Mouse (Mus musculus) cerebellum, adult 2 months (tissue): ENCODE results near the gene Rtn3. TPM values are rescaled to one million over a fixed set of nuclear protein-coding genes. Genes with fewer than 3 reads are reported as not detected.

Experiments
- DNase-seq, 2 experiments: peaks; one replicate each; pipeline ENCODE4 v3.0.0; 2021
- H3K27ac ChIP-seq: fragments of 200-500 bp; 2 replicates; pipeline ENCODE4 v1.5.1; 2012; ENCODE audit warnings: low read length, control low read depth, inconsistent platforms; ENCODE audit not compliant: insufficient read depth
- H3K27me3 ChIP-seq: fragments of 200-500 bp; 2 replicates; pipeline ENCODE4 v1.6.1; 2012; ENCODE audit warnings: inconsistent platforms, mild to moderate bottlenecking, low read length, moderate library complexity; ENCODE audit not compliant: control insufficient read depth, insufficient read depth
- H3K4me1 ChIP-seq: fragments of 200-500 bp; 2 replicates; pipeline ENCODE4 v1.6.1; 2011; ENCODE audit warnings: low read length; ENCODE audit not compliant: control insufficient read depth, insufficient read depth
- H3K4me3 ChIP-seq: fragments of 200-500 bp; replicated peaks from 2 replicates; pipeline ENCODE3; 2011; ENCODE audit warnings: mild to moderate bottlenecking, low read depth, low read length, control low read depth; ENCODE audit not compliant: insufficient read depth
- CTCF ChIP-seq: fragments of 200-500 bp; IDR thresholded peaks from 2 replicates; pipeline ENCODE4 v1.5.1; 2011; ENCODE audit warnings: low read depth, mild to moderate bottlenecking, control low read depth, low read length, moderate library complexity, borderline replicate concordance; ENCODE audit not compliant: insufficient read depth
- POLR2A ChIP-seq: fragments of 200-500 bp; IDR thresholded peaks from 2 replicates; pipeline ENCODE4 v1.6.1; 2011; ENCODE audit warnings: low read length, control low read depth, borderline replicate concordance; ENCODE audit not compliant: insufficient read depth
- WGBS: fragments of 180-500 bp; shearing (Covaris S2); methylation state at CpG from one replicate; pipeline ENCODE4 v1.1.7; 2018; 5-methylcytosine and 5-hydroxymethylcytosine counted together
- polyA plus RNA-seq: library from polyadenylated mRNA; depleted of rRNA; stranded (reverse); fragments of >200 nt; gene quantifications from 2 replicates; pipeline ENCODE4 v1.2.3, GENCODE M21; 2012

Gene Rtn3
- polyA plus RNA-seq, 1 experiment = 663 TPM

DNA sequence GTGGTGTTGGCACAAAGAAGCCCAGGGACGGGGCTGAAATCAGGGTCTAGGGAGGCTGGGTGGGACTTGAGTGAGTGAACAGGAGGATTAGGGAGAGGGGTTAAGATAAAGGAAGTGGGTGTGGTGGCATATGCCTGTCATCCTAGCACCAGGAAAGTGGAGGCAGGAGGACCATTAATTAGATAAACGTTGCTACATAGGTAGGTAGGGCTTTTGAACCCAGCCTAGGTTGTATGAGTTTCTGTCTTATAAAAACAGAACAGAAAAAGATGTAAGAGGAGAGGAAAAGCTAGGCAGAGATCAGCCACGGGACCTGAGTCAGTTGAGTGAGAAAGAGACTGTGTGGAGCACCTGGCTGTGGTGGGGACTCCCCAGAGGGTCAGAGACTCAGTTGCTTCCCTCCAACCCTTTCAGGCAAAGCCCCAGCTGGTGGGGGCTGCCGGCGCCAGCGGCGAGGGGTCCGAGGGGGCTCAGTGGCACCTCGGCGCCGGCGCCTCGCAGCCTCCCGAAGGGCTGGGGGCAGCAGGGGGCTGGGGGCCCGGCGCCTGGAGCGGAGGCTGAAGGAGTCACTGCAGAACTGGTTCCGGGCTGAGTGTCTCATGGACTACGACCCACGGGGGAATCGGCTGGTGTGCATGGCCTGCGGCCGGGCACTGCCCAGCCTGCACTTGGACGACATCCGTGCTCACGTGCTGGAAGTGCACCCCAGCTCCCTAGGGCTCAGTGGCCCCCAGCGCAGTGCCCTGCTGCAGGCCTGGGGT is 62.1 kb downstream of the Rtn3 start:
- Histone ChIP-seq H3K27ac (no peak overlapping the region), H3K4me1 (no peaks in the 10 kb centered on the region), H3K27me3 (no peaks in the 10 kb centered on the region; the same call in 1 of the 2 replicates), H3K4me3 (no peak overlapping the region)
- TF ChIP-seq POLR2A = no peak
- TF ChIP-seq CTCF = no peak
- DNase-seq = peak in 1 of 2 experiments; percentile 24
- WGBS = 59% methylated on average over 27 of the region's 27 CpGs

DNA sequence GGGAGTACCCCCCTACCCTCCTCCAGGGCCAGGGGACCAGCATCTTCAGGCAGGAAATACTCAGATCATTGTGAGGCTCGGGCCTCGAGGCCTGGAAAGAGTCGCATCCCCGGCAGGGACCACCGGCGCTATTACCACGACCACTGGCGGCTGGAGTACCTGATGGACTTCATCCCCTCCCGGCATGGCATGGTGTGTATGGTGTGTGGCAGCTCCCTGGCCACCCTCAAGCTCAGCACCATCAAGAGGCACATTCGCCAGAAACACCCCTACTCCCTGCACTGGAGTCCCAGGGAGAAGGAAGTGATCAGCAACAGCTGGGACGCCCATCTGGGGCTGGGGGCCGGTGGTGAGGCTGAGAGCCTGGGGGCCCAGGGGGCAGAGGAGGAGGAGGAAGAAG is 63.0 kb downstream of the Rtn3 start:
- no peak for DNase-seq
- Histone ChIP-seq H3K4me1 (no peaks in the 10 kb centered on the region), H3K4me3 (no peak overlapping the region), H3K27ac (no peak overlapping the region), H3K27me3 (no peaks in the 10 kb centered on the region; the same call in 1 of the 2 replicates)
- 49% methylated on average over 12 of the region's 12 CpGs for WGBS
- TF ChIP-seq CTCF (no peak), POLR2A (no peak)

DNA sequence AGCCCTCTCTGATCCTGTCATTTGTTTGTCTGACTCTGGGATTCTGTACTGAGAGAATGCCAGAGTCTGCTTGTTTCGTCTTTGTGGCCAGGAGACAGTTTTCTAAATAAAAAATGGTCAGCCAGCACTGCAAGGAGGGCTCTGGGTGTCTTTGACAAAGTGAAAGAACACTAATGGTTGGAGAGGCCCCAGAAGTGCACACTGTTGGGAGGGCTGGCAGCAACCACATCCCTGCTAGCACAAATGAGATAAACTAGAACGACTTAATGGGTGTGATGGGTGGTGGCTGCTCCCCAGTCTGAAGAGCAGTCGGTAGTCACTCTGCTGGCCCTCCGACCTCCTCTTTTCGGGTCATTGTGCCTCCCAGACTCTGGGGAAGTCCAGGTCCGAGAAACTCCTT is 63.9 kb downstream of the Rtn3 start:
- 52% methylated on average over 6 of the region's 6 CpGs for WGBS
- H3K4me1 ChIP-seq = no peaks in the 10 kb centered on the region
- H3K27me3 ChIP-seq = no peaks in the 10 kb centered on the region; the same call in 1 of the 2 replicates
- TF ChIP-seq CTCF (no peak), POLR2A (no peak)
- H3K4me3 ChIP-seq = no peak overlapping the region
- H3K27ac ChIP-seq = no peak overlapping the region
- DNase-seq = no peak

DNA sequence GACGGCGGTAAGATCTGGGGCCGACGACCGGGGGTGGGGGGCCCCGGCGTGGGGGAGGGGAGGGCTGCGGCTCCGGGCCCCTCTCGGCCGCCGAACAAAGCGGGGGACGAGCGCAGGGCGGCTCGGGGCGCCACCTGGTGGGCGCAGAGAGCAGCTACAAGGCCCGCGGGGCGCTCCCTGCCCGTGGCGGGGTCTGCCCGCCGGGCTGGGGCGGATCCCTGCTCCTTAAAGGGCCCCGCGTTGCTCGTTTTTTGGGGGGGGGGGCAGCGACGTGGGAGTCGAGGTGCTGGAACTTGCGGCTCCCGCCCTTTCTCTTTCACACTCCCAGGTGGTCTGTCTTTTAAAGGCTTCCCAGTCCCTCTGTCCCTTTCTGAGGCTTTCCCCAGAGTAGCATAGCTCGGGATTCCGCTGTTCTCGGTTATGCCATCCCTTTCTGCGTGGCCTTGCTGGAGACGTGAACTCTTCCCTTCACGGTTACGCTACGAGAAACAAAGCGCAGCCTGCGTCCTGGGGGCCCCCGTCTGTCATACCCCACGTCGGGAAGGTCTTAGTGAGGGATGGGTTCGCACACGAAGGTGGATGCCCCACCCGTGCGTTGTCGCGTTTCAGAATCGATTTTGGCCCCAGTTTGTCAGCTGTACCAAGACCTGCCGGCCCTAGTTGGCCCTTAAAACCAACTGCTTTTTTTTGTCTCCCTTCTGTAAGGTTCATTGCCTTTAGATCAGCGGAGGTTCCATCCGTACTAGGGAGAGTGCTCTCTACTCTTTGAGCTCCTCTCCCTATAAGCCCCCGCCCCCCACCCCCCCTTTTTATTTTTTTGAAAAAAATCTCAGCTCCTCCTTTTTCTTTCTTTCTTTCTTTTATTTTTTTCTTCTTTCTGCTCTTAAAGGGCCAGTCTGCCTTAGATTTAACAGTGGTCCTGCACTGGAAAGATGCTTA is 64.9 kb downstream of the Rtn3 start:
- 1% methylated on average over 55 of the region's 59 CpGs for WGBS
- peak overlapping the region; percentile 79 for H3K4me3 ChIP-seq
- H3K27me3 ChIP-seq = no peaks in the 10 kb centered on the region; the same call in 1 of the 2 replicates
- peak; percentile 69 for TF ChIP-seq CTCF
- no peak for TF ChIP-seq POLR2A
- no peaks in the 10 kb centered on the region for H3K4me1 ChIP-seq
- 0 out of 2 replicates have a peak overlapping the region, but pooled peaks have one; percentile 3 for H3K27ac ChIP-seq
- peak; percentile 76 to 79 for DNase-seq

DNA sequence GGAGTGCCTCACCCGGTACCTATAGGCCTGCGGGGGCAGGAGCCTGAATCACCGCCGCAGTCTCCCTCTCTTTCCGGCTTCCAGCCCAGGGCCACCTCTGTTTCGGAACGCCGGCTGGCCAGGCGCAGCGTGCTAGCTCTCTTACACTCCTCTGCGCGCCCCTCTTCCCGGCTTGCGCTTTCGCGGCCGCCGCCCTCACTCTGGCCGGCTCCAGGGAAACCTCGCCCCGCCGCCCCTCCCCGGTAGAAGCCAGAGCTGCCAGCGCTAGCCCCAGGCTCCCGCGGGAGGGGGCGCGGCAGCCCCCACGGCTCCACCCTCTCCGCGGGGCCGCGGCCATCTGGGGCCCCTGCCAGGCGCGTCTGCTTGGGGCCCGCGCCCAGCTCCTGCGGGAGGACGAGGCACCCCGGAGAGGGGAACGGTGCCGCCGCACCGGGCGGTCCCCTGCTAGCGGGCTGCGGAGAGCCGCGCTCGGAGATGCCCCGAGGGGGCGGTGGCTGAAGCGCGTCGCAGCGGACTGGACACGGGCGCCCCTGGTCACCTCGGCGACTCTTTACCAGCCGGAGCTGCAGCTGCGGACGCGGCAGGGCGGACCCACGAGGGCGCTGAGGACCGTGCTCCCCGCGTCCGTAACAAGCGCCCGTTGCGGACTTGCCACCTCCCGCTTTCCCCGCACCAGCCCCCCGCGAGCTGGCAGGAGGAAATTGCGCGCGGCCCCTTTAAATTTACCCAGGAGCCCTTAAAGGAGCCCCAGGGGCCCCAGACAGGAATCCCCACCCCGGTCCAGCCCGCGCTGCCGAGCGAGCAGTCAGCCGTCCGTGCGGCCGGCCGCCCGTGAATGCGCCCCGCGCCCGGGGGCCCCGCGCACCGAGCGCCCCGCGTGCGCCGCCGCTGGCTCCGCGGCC is 66.0 kb downstream of the Rtn3 start, which contains the start of gene 2700081O15Rik:
TSS of gene 2700081O15Rik (plus strand) at position 792 of the 902 bp plus-strand sequence.
- 1% methylated on average over 106 of the region's 107 CpGs for WGBS
- Histone ChIP-seq H3K27ac (0 out of 2 replicates have a peak within 1 kb of the TSS, but pooled peaks have one; percentile 3), H3K27me3 (no peaks in the 10 kb centered on the region; the same call in 1 of the 2 replicates), H3K4me3 (peak within 1 kb of the TSS; percentile 79), H3K4me1 (no peaks in the 10 kb centered on the region)
- DNase-seq = peak; percentile 65 to 67
- TF ChIP-seq CTCF = no peak
- TF ChIP-seq POLR2A = no peak

DNA sequence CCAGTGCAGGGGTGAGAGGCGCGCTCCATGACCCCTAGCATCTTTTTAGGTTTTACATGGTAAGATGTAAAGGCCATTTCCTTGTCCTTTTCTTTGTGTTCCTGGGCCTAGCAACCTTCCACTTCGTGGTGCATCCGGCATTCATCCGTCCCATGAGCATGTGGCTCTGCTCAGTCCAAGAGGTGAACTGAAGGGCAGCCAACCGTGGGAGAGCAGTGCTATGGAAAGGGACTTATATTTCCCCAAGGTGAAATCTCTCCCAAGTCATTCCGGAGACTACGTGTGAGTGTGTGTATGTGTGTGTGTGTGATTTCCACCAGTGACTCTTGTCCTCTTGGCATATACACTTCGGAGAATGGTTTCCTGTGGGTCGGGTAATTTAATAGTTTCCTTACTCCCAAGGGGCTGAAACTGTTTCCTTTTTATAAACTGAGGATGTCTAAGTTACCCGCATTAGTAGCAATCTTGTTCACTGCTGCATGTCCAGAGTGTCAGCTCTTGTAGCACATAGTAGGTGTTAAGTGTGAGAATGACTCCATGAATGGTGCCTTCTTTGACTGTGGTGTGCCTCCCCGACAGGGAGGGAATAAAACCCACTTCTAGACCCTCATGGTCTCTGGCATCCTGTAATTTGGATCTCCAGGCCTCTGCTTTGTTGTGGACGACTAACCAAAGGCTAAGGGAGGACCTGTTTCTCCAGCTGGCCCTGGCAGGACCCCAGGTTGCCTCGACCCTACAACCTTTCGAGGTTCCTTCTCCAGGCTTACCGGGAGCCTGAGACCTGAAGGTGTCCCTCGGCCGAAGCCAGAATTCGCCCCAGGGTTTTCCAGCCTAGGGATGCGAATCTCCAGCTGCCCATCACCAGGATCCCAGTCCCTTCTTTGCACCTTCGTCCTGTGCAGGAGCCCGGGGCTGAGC is 66.9 kb downstream of the Rtn3 start:
- no peaks in the 10 kb centered on the region for H3K4me1 ChIP-seq
- 49% methylated on average over 22 of the region's 22 CpGs for WGBS
- TF ChIP-seq POLR2A (no peak), CTCF (no peak)
- peak overlapping the region; percentile 79 for H3K4me3 ChIP-seq
- H3K27me3 ChIP-seq = no peaks in the 10 kb centered on the region; the same call in 1 of the 2 replicates
- H3K27ac ChIP-seq = no peak overlapping the region
- DNase-seq = no peak
